In genomic region chr9:55546176-55547010, GRCm38 (mm10) we compare ENCODE assay signal across 8 mouse cellular contexts. TPM values are rescaled to one million over a fixed set of nuclear protein-coding genes. Genes with fewer than 3 reads are reported as not detected.
DNase-seq lines count a peak whose midpoint lies in the region; ATAC-seq and TF ChIP-seq lines count a peak whose summit lies in the region.

No protein-coding gene starts in this region.

- H3K4me1 ChIP-seq in thymus, adult 2 months (replicated peaks; ENCODE audit: control insufficient read depth, insufficient read depth, low read length): peaks cover 19% of the 10 kb centered on the region
- H3K4me1 ChIP-seq in midbrain, embryonic 11.5 days (ENCODE audit: control insufficient read depth, insufficient read depth, low read length): peaks cover 19% of the 10 kb centered on the region

- peaks cover 3% of the 10 kb centered on the region; the same call in 1 of the 2 replicates for H3K9me3 ChIP-seq in midbrain, embryonic 11.5 days (ENCODE audit: control insufficient read depth, low read length)

- peak overlapping the region; percentile 12; the same call in 1 of the 2 replicates for H3K9ac ChIP-seq in midbrain, embryonic 11.5 days (ENCODE audit: low read length)

- WGBS in thymus, adult 2 months: 8% methylated on average over 63 of the region's 63 CpGs
- 2% methylated on average over 63 of the region's 63 CpGs for WGBS in midbrain, embryonic 11.5 days

- H3K4me3 ChIP-seq in thymus, adult 2 months (ENCODE audit: control insufficient read depth, insufficient read depth, low read length): peak overlapping the region; percentile 5; the same call in 1 of the 2 replicates
- H3K4me3 ChIP-seq in midbrain, embryonic 11.5 days (ENCODE audit: low read depth, low read length): peak overlapping the region; percentile 14; the same call in 1 of the 2 replicates

- no peak overlapping the region for H3K27ac ChIP-seq in thymus, adult 2 months (ENCODE audit: control insufficient read depth, insufficient read depth, low read length)
- H3K27ac ChIP-seq in midbrain, embryonic 11.5 days (ENCODE audit: low read depth, low read length): no peak overlapping the region

- H3K27me3 ChIP-seq in thymus, adult 2 months (ENCODE audit: control insufficient read depth, insufficient read depth, low read length): peaks cover 48% of the 10 kb centered on the region
- H3K27me3 ChIP-seq in midbrain, embryonic 11.5 days (ENCODE audit: control insufficient read depth, insufficient read depth, low read length): peaks cover 90% of the 10 kb centered on the region

- TF ChIP-seq POLR2A in thymus, adult 2 months (IDR thresholded peaks at IDR 0.05; ENCODE audit: control insufficient read depth, extremely low read depth, insufficient read depth, low read length, poor library complexity): no peak

- peak overlapping the region; percentile 5; the same call in 1 of the 2 replicates for H3K4me2 ChIP-seq in midbrain, embryonic 11.5 days

- peak; percentile 31 for DNase-seq in thymus, adult 2 months
- DNase-seq in thymus, adult 18-20 months: no peak
- peak; percentile 60 for DNase-seq in heart, postnatal 4 days
- peak; percentile 63 to 78 for DNase-seq in kidney, postnatal 4 days
- DNase-seq in midbrain, embryonic 11.5 days (ENCODE audit: low spot score, missing footprints): peak; percentile 96
- DNase-seq in testis, postnatal 10 days (ENCODE audit: low spot score): peak; percentile 74
- DNase-seq in right cerebral cortex, postnatal 10 days (ENCODE audit: low spot score in 2 of 2): no peak

- TF ChIP-seq CTCF in thymus, adult 2 months (IDR thresholded peaks at IDR 0.05; ENCODE audit: borderline replicate concordance, control insufficient read depth, extremely low read depth, insufficient read depth, low read length, poor library complexity): no peak

- no peaks in the 10 kb centered on the region for H3K36me3 ChIP-seq in thymus, adult 2 months (ENCODE audit: control insufficient read depth, insufficient read depth, low read length)
- H3K36me3 ChIP-seq in midbrain, embryonic 11.5 days (ENCODE audit: control insufficient read depth, insufficient read depth, low read length): no peaks in the 10 kb centered on the region

- ATAC-seq in erythroid progenitor cell, adult 5-6 weeks (replicated peaks; ENCODE audit: low FRiP score, poor library complexity, severe bottlenecking): peak; percentile 54
- ATAC-seq in midbrain, embryonic 11.5 days (ENCODE audit: low FRiP score): peak; percentile 45

RNA-seq across cellular contexts. Expression of gene Isl2, which starts 7.9 kb away (rescaled TPM):
- 3.8 and 4.5 TPM in 2 replicates for polyA plus RNA-seq in thymus, adult 2 months (2012; rRNA removed)
- not detected in 2 replicates for total RNA-seq in erythroid progenitor cell, adult 5-6 weeks (2015; ENCODE audit: low replicate concordance)
- total RNA-seq in erythroid progenitor cell, adult 5-6 weeks (2017; ENCODE audit: low replicate concordance): not detected in 2 replicates
- total RNA-seq in heart, postnatal 4 days (2021): not detected
- 5.2 and 7.1 TPM in 2 replicates for polyA plus RNA-seq in midbrain, embryonic 11.5 days (2014; fragmentation: Nextera tagmentation; extraction: Ambion mirVana)

RNA-seq across cellular contexts. Expression of gene Etfa, which starts 34.4 kb away (rescaled TPM):
- 41.9 and 45.3 TPM in 2 replicates for polyA plus RNA-seq in thymus, adult 2 months (2012; rRNA removed)
- total RNA-seq in erythroid progenitor cell, adult 5-6 weeks (2015; ENCODE audit: low replicate concordance): 54.1 and 61.6 TPM in 2 replicates
- total RNA-seq in erythroid progenitor cell, adult 5-6 weeks (2017; ENCODE audit: low replicate concordance): 40.6 and 62.4 TPM in 2 replicates
- total RNA-seq in heart, postnatal 4 days (2021): 100 to 1,000 TPM; 537 to 600 TPM
- 141 and 149 TPM in 2 replicates for polyA plus RNA-seq in midbrain, embryonic 11.5 days (2014; fragmentation: Nextera tagmentation; extraction: Ambion mirVana)

Comparison
In these comparisons a context has a peak if more than half of its experiments do, and no peak if none do; other contexts are left out.
1. DNase-seq: peak in thymus, adult 2 months (single experiment), heart, postnatal 4 days (single experiment), kidney, postnatal 4 days (2 of 2), midbrain, embryonic 11.5 days (single experiment) and testis, postnatal 10 days (single experiment); none in thymus, adult 18-20 months (0 of 2) and right cerebral cortex, postnatal 10 days (0 of 2).
2. RNA of gene Etfa, which starts 34.4 kb away (total RNA-seq): 537 to 600 TPM in heart, postnatal 4 days; 40.6 to 62.4 TPM in erythroid progenitor cell, adult 5-6 weeks; every median in the first group is over 4 times any median in the second.